Mouse (Mus musculus) bone marrow, adult 2 months (tissue): Measurements from ENCODE around the gene Spg7.
A peak's percentile ranks its signal among the peaks of the same experiment; 100 is the strongest.

Experiments
- CTCF ChIP-seq: fragments of 200-500 bp; IDR thresholded peaks from 2 replicates; pipeline ENCODE4 v1.5.1; 2011; ENCODE audit warnings: low read length, control low read depth; ENCODE audit not compliant: control insufficient read depth, insufficient read depth
- POLR2A ChIP-seq: fragments of 200-500 bp; IDR thresholded peaks from 2 replicates; pipeline ENCODE4 v1.6.1; 2011; ENCODE audit warnings: low read depth, mild to moderate bottlenecking, control low read depth, low read length, borderline replicate concordance; ENCODE audit not compliant: control insufficient read depth

- peak; percentile 98 for TF ChIP-seq POLR2A
- peak; percentile 47; the same call in 1 of the 2 replicates for TF ChIP-seq CTCF
These were observed 2.7 kb downstream of the Spg7 start for GRCm38 (mm10) chr8:123065214-123066100.
